Mouse (Mus musculus) spleen, postnatal 14 days (tissue): ENCODE measurements around the gene Zfp553.

ENCODE experiments used
- DNase-seq, 2 experiments: peaks; one replicate each; pipeline ENCODE4 v3.0.0; 2021 to 2022; ENCODE audit warnings: low spot score in 2 of 2

Zfp553 gene

GRCm38 (mm10) chr7:127211014-127211745 is 21.7 kb upstream of the Zfp553 start:
- DNase-seq = no peak

- DNase-seq = no peak
Observed at GRCm38 (mm10) chr7:127212432-127213250, 20.2 kb upstream of the Zfp553 start.

- no peak for DNase-seq
Observed at GRCm38 (mm10) chr7:127213485-127213884, 19.4 kb upstream of the Zfp553 start.

- no peak for DNase-seq
Observed at GRCm38 (mm10) chr7:127213930-127214329, 18.9 kb upstream of the Zfp553 start.

- no peak for DNase-seq
Observed at GRCm38 (mm10) chr7:127214521-127214920, 18.3 kb upstream of the Zfp553 start.

GRCm38 (mm10) chr7:127214981-127215871 is 17.6 kb upstream of the Zfp553 start:
- peak in 1 of 2 experiments; percentile 66 for DNase-seq

- no peak for DNase-seq
Observed at GRCm38 (mm10) chr7:127216307-127216706, 16.6 kb upstream of the Zfp553 start.

- DNase-seq = no peak
Observed at GRCm38 (mm10) chr7:127217475-127217874, 15.4 kb upstream of the Zfp553 start.

- DNase-seq = peak in 1 of 2 experiments; percentile 44
Observed at GRCm38 (mm10) chr7:127217901-127218642, 14.8 kb upstream of the Zfp553 start.

GRCm38 (mm10) chr7:127218670-127219069 is 14.2 kb upstream of the Zfp553 start:
- no peak for DNase-seq

- DNase-seq = no peak
Observed at GRCm38 (mm10) chr7:127220440-127220839, 12.4 kb upstream of the Zfp553 start.

GRCm38 (mm10) chr7:127223106-127223505 is 9.8 kb upstream of the Zfp553 start:
- DNase-seq = no peak

- no peak for DNase-seq
Observed at GRCm38 (mm10) chr7:127223515-127224478, 9.1 kb upstream of the Zfp553 start.

- DNase-seq = no peak
Observed at GRCm38 (mm10) chr7:127224616-127225015, 8.2 kb upstream of the Zfp553 start.

- no peak for DNase-seq
Observed at GRCm38 (mm10) chr7:127225147-127225995, 7.5 kb upstream of the Zfp553 start.

GRCm38 (mm10) chr7:127228615-127229303 is 4.1 kb upstream of the Zfp553 start:
- peak; percentile 77 to 88 for DNase-seq

GRCm38 (mm10) chr7:127231376-127231775 is 1.5 kb upstream of the Zfp553 start:
- no peak for DNase-seq

- no peak for DNase-seq
Observed at GRCm38 (mm10) chr7:127231826-127232621, 837 bp upstream of the Zfp553 start.
